Mouse (Mus musculus) activated CD4-positive, CD25-positive, alpha-beta regulatory T cell, adult 9 weeks (primary cell): ENCODE results near the gene Agbl1. TPM values are rescaled to one million over a fixed set of nuclear protein-coding genes. Genes with fewer than 3 reads are reported as not detected.

ENCODE experiments used
- polyA plus RNA-seq: library from polyadenylated mRNA; unstranded; fragments of 100-300 nt; shearing (Covaris generic); gene quantifications from one replicate; pipeline ENCODE4 v1.2.1, GENCODE M21; 2017

Agbl1 gene
- polyA plus RNA-seq, result 0.16 TPM

GRCm38 (mm10) chr7:76229311-76229937, at the start of gene Agbl1:
Agbl1 (plus strand) TSS chr7:76229887.

